Mouse (Mus musculus) limb, embryonic 12.5 days (tissue): ENCODE data around the gene Slc25a25. TPM values are rescaled to one million over a fixed set of nuclear protein-coding genes. Genes with fewer than 3 reads are reported as not detected.

Experiments used
- ATAC-seq: fragments of 200-750 bp; cut with Nextera tagmentation; 2 replicates; pipeline ENCODE4 v1.8.0; 2017; ENCODE audit warnings: low read depth, moderate TSS enrichment; ENCODE audit not compliant: insufficient number of reproducible peaks, insufficient read depth, low FRiP score, low TSS enrichment
- H3K27ac ChIP-seq: fragments of 300-500 bp; sonication (generic); 2 replicates; pipeline ENCODE4 v1.5.1; 2016; ENCODE audit warnings: mild to moderate bottlenecking, moderate library complexity
- H3K27me3 ChIP-seq: fragments of 300-500 bp; sonication (generic); 2 replicates; pipeline ENCODE4 v1.6.1; 2016; ENCODE audit warnings: mild to moderate bottlenecking, moderate library complexity
- H3K36me3 ChIP-seq: fragments of 300-500 bp; sonication (generic); 2 replicates; pipeline ENCODE4 v1.6.1; 2016; ENCODE audit warnings: mild to moderate bottlenecking, moderate library complexity
- H3K4me1 ChIP-seq: fragments of 300-500 bp; sonication (generic); replicated peaks from 2 replicates; pipeline ENCODE4 v1.6.1; 2016
- H3K4me2 ChIP-seq: fragments of 300-500 bp; sonication (generic); 2 replicates; pipeline ENCODE4 v1.6.1; 2016; ENCODE audit warnings: mild to moderate bottlenecking, moderate library complexity
- H3K4me3 ChIP-seq: fragments of 300-500 bp; sonication (generic); replicated peaks from 2 replicates; pipeline ENCODE4 v1.5.1; 2016; ENCODE audit warnings: mild to moderate bottlenecking
- H3K9ac ChIP-seq: fragments of 300-500 bp; sonication (generic); replicated peaks from 2 replicates; pipeline ENCODE4 v1.6.1; 2016; ENCODE audit warnings: mild to moderate bottlenecking, moderate library complexity
- H3K9me3 ChIP-seq: fragments of 300-500 bp; sonication (generic); 2 replicates; pipeline ENCODE4 v1.6.1; 2016; ENCODE audit warnings: mild to moderate bottlenecking, moderate library complexity
- WGBS: fragments of 180-500 bp; shearing (Covaris S2); methylation state at CpG from one replicate; pipeline ENCODE4 v1.1.7; 2016; 5-methylcytosine and 5-hydroxymethylcytosine counted together
- polyA plus RNA-seq: library from polyadenylated mRNA; unstranded; fragments of >200 nt; fragmentation: Nextera tagmentation; extraction: Ambion mirVana; gene quantifications from 2 replicates; pipeline ENCODE4 v1.2.1, GENCODE M21; 2016

Gene Slc25a25
- polyA plus RNA-seq, 1 experiment from 2014 or later, result 28.3 TPM

- H3K4me3 ChIP-seq, result no peak overlapping the region
- H3K4me1 ChIP-seq, result no peaks in the 10 kb centered on the region
- 88% methylated on average over 13 of the region's 13 CpGs for WGBS
- H3K27me3 ChIP-seq, result peaks cover 4% of the 10 kb centered on the region
- ATAC-seq, result no peak
- H3K9ac ChIP-seq, result no peak overlapping the region
- H3K9me3 ChIP-seq, result no peaks in the 10 kb centered on the region
- H3K4me2 ChIP-seq, result no peak overlapping the region
- H3K36me3 ChIP-seq, result peaks cover 95% of the 10 kb centered on the region
- no peak overlapping the region for H3K27ac ChIP-seq
These were observed 75.8 kb downstream of the Slc25a25 start for GRCm38 (mm10) chr2:32375317-32375940.

DNA sequence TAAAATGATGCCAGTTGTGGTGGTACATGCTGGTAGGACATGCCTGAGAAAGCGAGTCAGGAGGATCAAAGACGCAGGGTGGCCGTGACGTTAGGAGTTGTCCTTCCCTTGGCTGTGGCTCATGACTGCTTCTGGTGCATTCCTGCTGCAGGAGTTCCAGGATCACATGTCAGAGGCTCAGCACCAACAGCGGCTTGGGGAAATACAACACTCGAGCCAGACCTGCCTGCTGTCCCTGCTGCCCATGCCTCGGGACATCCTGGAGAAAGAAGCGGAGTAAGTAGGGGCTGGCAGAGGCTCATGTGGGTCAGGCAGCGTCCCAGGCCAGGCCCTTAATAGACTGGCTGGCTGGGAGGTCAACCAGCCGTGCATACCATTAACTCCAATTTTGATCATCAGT lies 77.1 kb downstream of the Slc25a25 start:
- Histone ChIP-seq H3K36me3 (peaks cover 99% of the 10 kb centered on the region), H3K9me3 (no peaks in the 10 kb centered on the region), H3K27ac (no peak overlapping the region), H3K4me3 (no peak overlapping the region), H3K4me1 (no peaks in the 10 kb centered on the region), H3K4me2 (no peak overlapping the region), H3K9ac (no peak overlapping the region), H3K27me3 (no peaks in the 10 kb centered on the region)
- 85% methylated on average over 10 of the region's 10 CpGs for WGBS
- ATAC-seq, result no peak

DNA sequence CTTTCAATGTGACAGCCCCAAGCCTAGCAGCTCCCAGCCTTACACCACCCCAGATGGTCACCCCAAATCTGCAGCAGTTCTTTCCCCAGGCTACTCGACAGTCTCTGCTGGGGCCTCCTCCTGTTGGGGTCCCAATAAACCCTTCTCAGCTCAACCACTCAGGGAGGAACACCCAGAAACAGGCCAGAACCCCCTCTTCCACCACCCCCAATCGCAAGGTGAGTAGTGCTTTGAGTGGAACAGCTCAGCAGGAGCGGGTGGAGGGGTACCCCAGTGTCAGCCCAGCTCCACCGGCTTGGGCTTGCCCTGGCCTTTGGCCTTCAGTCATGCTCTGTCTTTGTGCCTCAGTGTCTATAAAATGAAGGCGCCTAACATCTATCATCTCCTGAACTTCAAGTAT lies 83.9 kb downstream of the Slc25a25 start:
- peaks cover 81% of the 10 kb centered on the region for H3K36me3 ChIP-seq
- H3K27ac ChIP-seq, result no peak overlapping the region
- H3K9me3 ChIP-seq, result no peaks in the 10 kb centered on the region
- peaks cover 10% of the 10 kb centered on the region for H3K4me1 ChIP-seq
- no peak overlapping the region for H3K4me2 ChIP-seq
- ATAC-seq, result no peak
- 98% methylated on average over 5 of the region's 5 CpGs for WGBS
- H3K27me3 ChIP-seq, result no peaks in the 10 kb centered on the region
- no peak overlapping the region for H3K4me3 ChIP-seq
- no peak overlapping the region for H3K9ac ChIP-seq

Other genes with a start within 250 kb of the Slc25a25 start
- 26.8 and 29.4 TPM in 2 replicates for gene Pomt1, start 214.9 kb downstream of the Slc25a25 start, polyA plus RNA-seq
- 64.8 and 65.3 TPM in 2 replicates for gene Uck1, start 191.3 kb downstream of the Slc25a25 start, polyA plus RNA-seq
- gene Golga2, start 164.1 kb downstream of the Slc25a25 start, polyA plus RNA-seq, result 24.9 and 28.4 TPM in 2 replicates
- gene Swi5, start 163.4 kb downstream of the Slc25a25 start, polyA plus RNA-seq, result 368 and 439 TPM in 2 replicates
- gene Ciz1, start 99.1 kb downstream of the Slc25a25 start, polyA plus RNA-seq, result 55.4 and 62.1 TPM in 2 replicates
- 38.8 and 46.8 TPM in 2 replicates for gene Dnm1, start 98.1 kb downstream of the Slc25a25 start, polyA plus RNA-seq
- 44.3 and 45.8 TPM in 2 replicates for gene 1110008P14Rik, start 69.5 kb downstream of the Slc25a25 start, polyA plus RNA-seq
- gene Lcn2, start 63.2 kb downstream of the Slc25a25 start, polyA plus RNA-seq, result 0.95 TPM in 1 of 2 replicates, not detected in the other
- 32.2 and 36.7 TPM in 2 replicates for gene Ptges2, start 55.5 kb downstream of the Slc25a25 start, polyA plus RNA-seq
- gene Naif1, start 988 bp downstream of the Slc25a25 start, polyA plus RNA-seq, result 5.1 and 5.6 TPM in 2 replicates
- gene Fam102a, start 83.9 kb upstream of the Slc25a25 start, polyA plus RNA-seq, result 12.3 and 16.0 TPM in 2 replicates
- 99.3 and 99.7 TPM in 2 replicates for gene Dpm2, start 119.4 kb upstream of the Slc25a25 start, polyA plus RNA-seq
- gene Pip5kl1, start 123.4 kb upstream of the Slc25a25 start, polyA plus RNA-seq, result 3.9 and 5.4 TPM in 2 replicates
- 0.55 TPM in 1 of 2 replicates, not detected in the other for gene 9430097D07Rik, start 124.2 kb upstream of the Slc25a25 start, polyA plus RNA-seq
- gene St6galnac4, start 135.7 kb upstream of the Slc25a25 start, polyA plus RNA-seq, result 29.8 and 29.9 TPM in 2 replicates
- 23.4 and 23.7 TPM in 2 replicates for gene St6galnac6, start 148.3 kb upstream of the Slc25a25 start, polyA plus RNA-seq
- gene Ak1, start 170.3 kb upstream of the Slc25a25 start, polyA plus RNA-seq, result 34.3 and 34.4 TPM in 2 replicates
- 24.7 and 25.7 TPM in 2 replicates for gene Eng, start 195.2 kb upstream of the Slc25a25 start, polyA plus RNA-seq